Mouse (Mus musculus): ENCODE results near the gene Hps5.
"Not testable (repeated sequence)": the region's sequence is repeated elsewhere in the genome, so short reads cannot be mapped to it uniquely, and the experiment has no call there.

Hps5 gene

GRCm38 (mm10) chr7:46827803-46828184 is 31.9 kb upstream of the Hps5 start:
- DNase-seq (ENCODE audit: extremely low read depth, insufficient read length, low spot score): no peak

GRCm38 (mm10) chr7:46827046-46827802 is 31.4 kb upstream of the Hps5 start:
- no peak for DNase-seq (ENCODE audit: extremely low read depth, insufficient read length, low spot score)

- DNase-seq (ENCODE audit: extremely low read depth, insufficient read length, low spot score): not testable (repeated sequence)
Measured at GRCm38 (mm10) chr7:46820876-46821632, 25.2 kb upstream of the Hps5 start.

GRCm38 (mm10) chr7:46814012-46814411 is 18.1 kb upstream of the Hps5 start:
- DNase-seq (ENCODE audit: extremely low read depth, insufficient read length, low spot score): no peak

- DNase-seq (ENCODE audit: extremely low read depth, insufficient read length, low spot score): no peak
Measured at GRCm38 (mm10) chr7:46810325-46810724, 14.5 kb upstream of the Hps5 start.

- DNase-seq (ENCODE audit: extremely low read depth, insufficient read length, low spot score): no peak
Measured at GRCm38 (mm10) chr7:46796779-46797178, 915 bp upstream of the Hps5 start.

GRCm38 (mm10) chr7:46796206-46796679 is 379 bp upstream of the Hps5 start:
- no peak for DNase-seq (ENCODE audit: extremely low read depth, insufficient read length, low spot score)

- DNase-seq (ENCODE audit: extremely low read depth, insufficient read length, low spot score): no peak
Measured at GRCm38 (mm10) chr7:46793871-46794270, 2.0 kb downstream of the Hps5 start.

- DNase-seq (ENCODE audit: extremely low read depth, insufficient read length, low spot score): no peak
Measured at GRCm38 (mm10) chr7:46789177-46789849, 6.6 kb downstream of the Hps5 start.

GRCm38 (mm10) chr7:46770706-46771105 is 25.2 kb downstream of the Hps5 start:
- peak; percentile 18 for DNase-seq (ENCODE audit: extremely low read depth, insufficient read length, low spot score)

- no peak for DNase-seq (ENCODE audit: extremely low read depth, insufficient read length, low spot score)
Measured at GRCm38 (mm10) chr7:46768451-46768850, 27.4 kb downstream of the Hps5 start.

- no peak for DNase-seq (ENCODE audit: extremely low read depth, insufficient read length, low spot score)
Measured at GRCm38 (mm10) chr7:46767371-46767770, 28.5 kb downstream of the Hps5 start.

- DNase-seq (ENCODE audit: extremely low read depth, insufficient read length, low spot score): no peak
Measured at GRCm38 (mm10) chr7:46764672-46765071, 31.2 kb downstream of the Hps5 start.

GRCm38 (mm10) chr7:46762601-46763000 is 33.3 kb downstream of the Hps5 start:
- no peak for DNase-seq (ENCODE audit: extremely low read depth, insufficient read length, low spot score)

GRCm38 (mm10) chr7:46761049-46761795 is 34.6 kb downstream of the Hps5 start:
- DNase-seq (ENCODE audit: extremely low read depth, insufficient read length, low spot score): peak; percentile 61

GRCm38 (mm10) chr7:46751490-46751889 is 44.4 kb downstream of the Hps5 start, which contains the start of gene Saa2:
TSS of gene Saa2 (plus strand) at chr7:46751790.
- DNase-seq (ENCODE audit: extremely low read depth, insufficient read length, low spot score): no peak

- no peak for DNase-seq (ENCODE audit: extremely low read depth, insufficient read length, low spot score)
Measured at GRCm38 (mm10) chr7:46748459-46748858, 47.4 kb downstream of the Hps5 start.

- no peak for DNase-seq (ENCODE audit: extremely low read depth, insufficient read length, low spot score)
Measured at GRCm38 (mm10) chr7:46746381-46746780, 49.5 kb downstream of the Hps5 start.

- DNase-seq (ENCODE audit: extremely low read depth, insufficient read length, low spot score): no peak
Measured at GRCm38 (mm10) chr7:46745816-46746215, 50.0 kb downstream of the Hps5 start.

- not testable (repeated sequence) for DNase-seq (ENCODE audit: extremely low read depth, insufficient read length, low spot score)
Measured at GRCm38 (mm10) chr7:46742880-46743279, 53.0 kb downstream of the Hps5 start, which contains the start of gene Saa1. TSS of gene Saa1 (minus strand) at chr7:46742980.
